Mouse (Mus musculus): ENCODE results near the gene Mxra7.
"Not testable (repeated sequence)": the region's sequence is repeated elsewhere in the genome, so short reads cannot be mapped to it uniquely, and the experiment has no call there.

The Mxra7 gene

GRCm38 (mm10) chr11:116827534-116828165 is at the start of gene Mxra7:
Gene Mxra7 (minus strand): TSS chr11:116828046.
- peak; percentile 85 for DNase-seq (ENCODE audit: extremely low spot score, low spot score)

- DNase-seq (ENCODE audit: extremely low spot score, low spot score) = no peak
These were observed 46.1 kb upstream of the Mxra7 start for GRCm38 (mm10) chr11:116873987-116874386.

GRCm38 (mm10) chr11:116871538-116871937 is 43.7 kb upstream of the Mxra7 start:
- DNase-seq (ENCODE audit: extremely low spot score, low spot score) = no peak

GRCm38 (mm10) chr11:116869641-116870040 is 41.8 kb upstream of the Mxra7 start:
- DNase-seq (ENCODE audit: extremely low spot score, low spot score) = no peak

- DNase-seq (ENCODE audit: extremely low spot score, low spot score) = no peak
These were observed 41.4 kb upstream of the Mxra7 start for GRCm38 (mm10) chr11:116869223-116869622.

GRCm38 (mm10) chr11:116868129-116868528 is 40.3 kb upstream of the Mxra7 start:
- DNase-seq (ENCODE audit: extremely low spot score, low spot score) = no peak

GRCm38 (mm10) chr11:116865945-116866585 is 38.2 kb upstream of the Mxra7 start:
- DNase-seq (ENCODE audit: extremely low spot score, low spot score) = no peak

GRCm38 (mm10) chr11:116864444-116864843 is 36.6 kb upstream of the Mxra7 start:
- DNase-seq (ENCODE audit: extremely low spot score, low spot score) = no peak

GRCm38 (mm10) chr11:116857183-116857850 is 29.5 kb upstream of the Mxra7 start:
- no peak for DNase-seq (ENCODE audit: extremely low spot score, low spot score)

GRCm38 (mm10) chr11:116854279-116854678 is 26.4 kb upstream of the Mxra7 start:
- DNase-seq (ENCODE audit: extremely low spot score, low spot score) = no peak

GRCm38 (mm10) chr11:116853512-116853928 is 25.7 kb upstream of the Mxra7 start:
- peak; percentile 97 for DNase-seq (ENCODE audit: extremely low spot score, low spot score)

GRCm38 (mm10) chr11:116852891-116853511 is 25.2 kb upstream of the Mxra7 start, which contains the start of gene Srsf2:
Gene Srsf2 (minus strand): TSS chr11:116853094.
- peak; percentile 98 for DNase-seq (ENCODE audit: extremely low spot score, low spot score)

- DNase-seq (ENCODE audit: extremely low spot score, low spot score) = peak; percentile 67
These were observed 24.5 kb upstream of the Mxra7 start, which contains the start of gene Mfsd11 for GRCm38 (mm10) chr11:116852291-116852890. Gene Mfsd11 (plus strand): TSS chr11:116852440.

- DNase-seq (ENCODE audit: extremely low spot score, low spot score) = no peak
These were observed 23.9 kb upstream of the Mxra7 start for GRCm38 (mm10) chr11:116851576-116852290.

GRCm38 (mm10) chr11:116850833-116851477 is 23.1 kb upstream of the Mxra7 start:
- no peak for DNase-seq (ENCODE audit: extremely low spot score, low spot score)

GRCm38 (mm10) chr11:116850085-116850484 is 22.2 kb upstream of the Mxra7 start:
- no peak for DNase-seq (ENCODE audit: extremely low spot score, low spot score)

- no peak for DNase-seq (ENCODE audit: extremely low spot score, low spot score)
These were observed 21.7 kb upstream of the Mxra7 start for GRCm38 (mm10) chr11:116849587-116849986.

GRCm38 (mm10) chr11:116848877-116849178 is 21.0 kb upstream of the Mxra7 start:
- not testable (repeated sequence) for DNase-seq (ENCODE audit: extremely low spot score, low spot score)

GRCm38 (mm10) chr11:116848086-116848876 is 20.4 kb upstream of the Mxra7 start:
- no peak for DNase-seq (ENCODE audit: extremely low spot score, low spot score)

Data from neural tube, embryonic 10.5 days (tissue).